Mouse (Mus musculus) ES-E14 (cell line): ENCODE results near the gene Rps6kl1. TPM values are rescaled to one million over a fixed set of nuclear protein-coding genes. Genes with fewer than 3 reads are reported as not detected.

Experiments used
- DNase-seq: peaks from one replicate; pipeline ENCODE4 v3.0.0-alpha.2; 2013; ENCODE audit warnings: low read depth, low spot score
- H3K27ac ChIP-seq: 2 replicates; pipeline ENCODE4 v1.5.1; 2012; ENCODE audit warnings: low read depth, mild to moderate bottlenecking, low read length, moderate library complexity, mixed read lengths; ENCODE audit not compliant: poor library complexity, insufficient read depth, severe bottlenecking
- H3K36me3 ChIP-seq: 2 replicates; pipeline ENCODE4 v1.6.1; 2012; ENCODE audit warnings: mild to moderate bottlenecking, low read length, moderate library complexity, mixed read lengths; ENCODE audit not compliant: control insufficient read depth, poor library complexity, insufficient read depth, severe bottlenecking
- H3K4me1 ChIP-seq, 2 experiments: fragments of 150-350 bp in 1 of 2; sonication (generic) in 1 of 2; 2 replicates each; pipeline ENCODE4 v1.6.1; 2012; ENCODE audit warnings: low read length in 2 of 2, mild to moderate bottlenecking in 1 of 2, mixed read lengths in 1 of 2; ENCODE audit not compliant: control insufficient read depth in 2 of 2, insufficient read depth in 2 of 2, poor library complexity in 1 of 2
- H3K4me3 ChIP-seq, 2 experiments: fragments of 150-350 bp in 1 of 2; sonication (generic) in 1 of 2; 2 replicates each; pipeline ENCODE4 v1.5.1; 2012; ENCODE audit warnings: low read length in 2 of 2, low read depth in 1 of 2, mild to moderate bottlenecking in 1 of 2, mixed read lengths in 1 of 2; ENCODE audit not compliant: insufficient read depth in 1 of 2, poor library complexity in 1 of 2, severe bottlenecking in 1 of 2
- H3K9ac ChIP-seq: 2 replicates; pipeline ENCODE4 v1.6.1; 2012; ENCODE audit warnings: low read depth, mild to moderate bottlenecking, low read length, mixed read lengths; ENCODE audit not compliant: poor library complexity, insufficient read depth, severe bottlenecking
- H3K9me3 ChIP-seq: fragments of 150-350 bp; sonication (generic); 2 replicates; pipeline ENCODE4 v1.6.1; 2012; ENCODE audit warnings: low read depth, mild to moderate bottlenecking, low read length; ENCODE audit not compliant: control insufficient read depth, insufficient read depth
- CHD2 ChIP-seq: IDR thresholded peaks from 2 replicates; pipeline ENCODE4 v1.6.1; 2014; ENCODE audit warnings: mild to moderate bottlenecking, low read depth, low read length, inconsistent platforms
- HCFC1 ChIP-seq: IDR thresholded peaks from 2 replicates; pipeline ENCODE4 v1.6.1; 2012; ENCODE audit warnings: low read length, inconsistent platforms, borderline replicate concordance; ENCODE audit not compliant: insufficient read depth
- MAFK ChIP-seq: IDR thresholded peaks from 2 replicates; pipeline ENCODE4 v1.6.1; 2014; ENCODE audit warnings: mild to moderate bottlenecking, low read depth, low read length, inconsistent platforms; ENCODE audit not compliant: insufficient read depth
- ZC3H11A ChIP-seq: IDR thresholded peaks from 2 replicates; pipeline ENCODE4 v1.6.1; 2012; ENCODE audit warnings: low read depth, mild to moderate bottlenecking, inconsistent platforms, low read length, borderline replicate concordance
- ZNF384 ChIP-seq: IDR thresholded peaks from 2 replicates; pipeline ENCODE4 v1.6.1; 2012; ENCODE audit warnings: low read depth, low read length, inconsistent platforms
- in situ Hi-C, 2 experiments: fragments of 600-800 bp; cut with MboI; formaldehyde crosslinking; loops; one replicate each; pipeline ENCODE4 v1.15.1; 2025; ENCODE audit warnings: low sequenced_read_pairs in 2 of 2, inconsistent platforms in 1 of 2; ENCODE audit not compliant: unreplicated experiment in 2 of 2
- total RNA-seq: library from RNA; depleted of rRNA; stranded (reverse); fragments of 300-350 nt; gene quantifications from 2 replicates; pipeline ENCODE4 v1.2.3, GENCODE M21; 2012

The Rps6kl1 gene
- total RNA-seq, 1 experiment: 4.0 TPM

DNA sequence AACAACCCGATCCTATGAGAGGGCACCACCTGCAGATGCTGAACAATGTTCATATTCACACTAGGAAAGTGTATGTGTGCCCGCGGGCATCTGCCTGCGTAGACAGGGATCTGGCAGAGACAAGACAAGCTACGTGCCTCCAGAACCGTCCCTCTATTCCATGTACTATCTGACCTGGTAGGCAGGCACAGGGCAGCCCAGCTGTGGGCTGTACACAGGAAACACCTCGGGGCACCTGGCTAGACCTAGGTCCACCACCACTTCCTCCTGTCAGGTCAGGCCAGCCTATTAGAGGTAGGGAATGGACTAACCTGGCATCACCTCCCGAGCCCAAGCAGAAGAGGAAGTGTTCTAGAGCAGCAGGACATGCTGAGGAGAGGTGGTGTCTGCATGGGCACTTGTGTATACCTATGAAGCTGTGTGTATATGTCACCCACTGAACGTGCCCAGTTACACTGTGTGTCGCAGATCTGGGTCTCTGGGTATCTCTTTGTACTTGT is 26.7 kb upstream of the Rps6kl1 start, which contains the start of gene Pgf:
Gene Pgf (minus strand): TSS at position 51 of the 500 bp plus-strand sequence.
- Histone ChIP-seq H3K27ac (no peak within 1 kb of the TSS), H3K9me3 (no peaks in the 10 kb centered on the region), H3K4me1 (peaks cover 0 to 16% of the 10 kb centered on the region in 2 experiments; a peak in 1 of 4 replicates), H3K36me3 (no peaks in the 10 kb centered on the region), H3K4me3 (peak within 1 kb of the TSS; percentile 31 to 38; a peak in 2 of 4 replicates), H3K9ac (no peak within 1 kb of the TSS)
- no peak for TF ChIP-seq HCFC1
- no peak for TF ChIP-seq MAFK
- no peak for TF ChIP-seq ZC3H11A
- no peak for TF ChIP-seq ZNF384
- TF ChIP-seq CHD2: no peak
- in situ Hi-C loops: no loop called here
- DNase-seq: no peak

GRCm38 (mm10) chr12:85176846-85177523 is 25.9 kb upstream of the Rps6kl1 start:
- Histone ChIP-seq H3K4me1 (peaks cover 0 to 16% of the 10 kb centered on the region in 2 experiments; a peak in 1 of 4 replicates), H3K27ac (no peak overlapping the region), H3K9me3 (no peaks in the 10 kb centered on the region), H3K36me3 (no peaks in the 10 kb centered on the region), H3K4me3 (peak overlapping the region; percentile 31 to 38; a peak in 2 of 4 replicates), H3K9ac (no peak overlapping the region)
- TF ChIP-seq HCFC1: no peak
- no peak for TF ChIP-seq CHD2
- no peak for TF ChIP-seq MAFK
- TF ChIP-seq ZC3H11A: no peak
- TF ChIP-seq ZNF384: no peak
- DNase-seq: no peak
- in situ Hi-C loops: no loop called here

GRCm38 (mm10) chr12:85175926-85176845 is 25.1 kb upstream of the Rps6kl1 start:
- DNase-seq: no peak
- Histone ChIP-seq H3K4me1 (peaks cover 0 to 16% of the 10 kb centered on the region in 2 experiments; a peak in 1 of 4 replicates), H3K27ac (no peak overlapping the region), H3K9ac (no peak overlapping the region), H3K9me3 (no peaks in the 10 kb centered on the region), H3K36me3 (no peaks in the 10 kb centered on the region), H3K4me3 (no peak overlapping the region)
- TF ChIP-seq CHD2 (no peak), ZC3H11A (no peak), MAFK (no peak), ZNF384 (no peak)
- in situ Hi-C loops: no loop called here

DNA sequence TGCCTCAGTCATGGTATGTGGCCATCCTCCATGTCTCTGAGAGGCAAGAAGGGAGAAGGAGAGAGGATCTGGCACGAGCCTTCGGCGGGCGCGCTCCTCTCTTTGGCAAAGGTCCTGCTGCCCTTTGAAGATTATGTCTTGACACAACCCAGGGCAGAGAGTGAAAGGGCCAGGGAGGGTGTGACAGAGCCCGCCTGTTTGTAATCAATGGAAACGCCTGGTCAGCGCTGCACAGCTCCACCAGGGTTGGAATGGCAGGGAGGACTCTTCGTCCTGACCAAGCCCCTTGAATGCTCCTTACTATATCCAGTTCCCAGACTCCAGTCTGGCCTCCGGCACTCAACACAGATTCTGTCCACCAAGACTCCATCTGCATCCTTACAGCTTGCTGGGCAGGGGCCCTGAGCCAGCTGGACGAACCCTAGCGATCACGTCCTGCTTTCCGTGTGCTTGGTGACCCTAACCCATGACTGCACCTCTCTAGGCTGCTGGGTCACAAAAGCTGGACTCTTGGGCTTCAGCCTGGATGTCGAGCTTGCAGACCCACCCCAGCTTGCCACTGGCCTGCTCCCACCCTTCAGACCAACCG is 24.1 kb upstream of the Rps6kl1 start:
- H3K4me1 ChIP-seq: peaks cover 0 to 16% of the 10 kb centered on the region in 2 experiments; a peak in 1 of 4 replicates
- no peak for DNase-seq
- H3K9ac ChIP-seq: no peak overlapping the region
- H3K9me3 ChIP-seq: no peaks in the 10 kb centered on the region
- H3K4me3 ChIP-seq: no peak overlapping the region
- no peaks in the 10 kb centered on the region for H3K36me3 ChIP-seq
- H3K27ac ChIP-seq: no peak overlapping the region; the same call in 1 of the 2 replicates
- no peak for TF ChIP-seq CHD2
- no peak for TF ChIP-seq MAFK
- TF ChIP-seq HCFC1: no peak
- TF ChIP-seq ZNF384: no peak
- no peak for TF ChIP-seq ZC3H11A
- in situ Hi-C loops: no loop called here
